Mouse (Mus musculus): ENCODE data around the gene Kif26b.

- TF ChIP-seq POLR2A (IDR thresholded peaks at IDR 0.05; ENCODE audit: insufficient read depth, low read depth, low read length) (no peak), CTCF (IDR thresholded peaks at IDR 0.05; ENCODE audit: insufficient read depth, low read depth, low read length) (no peak)
These were observed 326.0 kb downstream of the Kif26b start for GRCm38 (mm10) chr1:178854936-178855335.
